Mouse (Mus musculus) intestine, embryonic 16.5 days (tissue): ENCODE results near the gene Ggcx. TPM values are rescaled to one million over a fixed set of nuclear protein-coding genes. Genes with fewer than 3 reads are reported as not detected.

ENCODE experiments used
- ATAC-seq: fragments of 200-750 bp; cut with Nextera tagmentation; 2 replicates; pipeline ENCODE4 v1.8.0; 2017; ENCODE audit warnings: moderate TSS enrichment, moderate library complexity
- H3K27ac ChIP-seq: fragments of 300-500 bp; sonication (generic); 2 replicates; pipeline ENCODE4 v1.5.1; 2014; ENCODE audit warnings: mild to moderate bottlenecking, low read length
- H3K27me3 ChIP-seq: fragments of 300-500 bp; sonication (generic); replicated peaks from 2 replicates; pipeline ENCODE4 v1.6.1; 2014; ENCODE audit warnings: low read length, control low read depth, mixed read lengths; ENCODE audit not compliant: control insufficient read depth, insufficient read depth
- H3K36me3 ChIP-seq: fragments of 300-500 bp; sonication (generic); 2 replicates; pipeline ENCODE4 v1.6.1; 2014; ENCODE audit warnings: low read length, control low read depth; ENCODE audit not compliant: control insufficient read depth, insufficient read depth
- H3K4me1 ChIP-seq: fragments of 300-500 bp; sonication (generic); 2 replicates; pipeline ENCODE4 v1.6.1; 2014; ENCODE audit warnings: low read length, control low read depth, mixed read lengths; ENCODE audit not compliant: control insufficient read depth, insufficient read depth
- H3K4me2 ChIP-seq: fragments of 300-500 bp; sonication (generic); 2 replicates; pipeline ENCODE4 v1.6.1; 2014; ENCODE audit warnings: low read depth, low read length, control low read depth
- H3K4me3 ChIP-seq: fragments of 300-500 bp; sonication (generic); 2 replicates; pipeline ENCODE4 v1.5.1; 2014; ENCODE audit warnings: mild to moderate bottlenecking, low read length
- H3K9ac ChIP-seq: fragments of 300-500 bp; sonication (generic); 2 replicates; pipeline ENCODE4 v1.6.1; 2014; ENCODE audit warnings: low read depth, low read length
- H3K9me3 ChIP-seq: fragments of 300-500 bp; sonication (generic); 2 replicates; pipeline ENCODE4 v1.6.1; 2016; ENCODE audit warnings: low read length, control low read depth; ENCODE audit not compliant: control insufficient read depth
- WGBS: fragments of 180-500 bp; shearing (Covaris S2); extraction: QIAGEN DNeasy Blood & Tissue Kit; methylation state at CpG from one replicate; pipeline ENCODE4 v1.1.7; 2014; 5-methylcytosine and 5-hydroxymethylcytosine counted together
- polyA plus RNA-seq: library from polyadenylated mRNA; unstranded; fragments of >200 nt; fragmentation: Nextera tagmentation; extraction: Ambion mirVana; gene quantifications from 2 replicates; pipeline ENCODE4 v1.2.1, GENCODE M21; 2015

Ggcx gene
- polyA plus RNA-seq, 1 experiment from 2014 or later, result 23.7 TPM

DNA sequence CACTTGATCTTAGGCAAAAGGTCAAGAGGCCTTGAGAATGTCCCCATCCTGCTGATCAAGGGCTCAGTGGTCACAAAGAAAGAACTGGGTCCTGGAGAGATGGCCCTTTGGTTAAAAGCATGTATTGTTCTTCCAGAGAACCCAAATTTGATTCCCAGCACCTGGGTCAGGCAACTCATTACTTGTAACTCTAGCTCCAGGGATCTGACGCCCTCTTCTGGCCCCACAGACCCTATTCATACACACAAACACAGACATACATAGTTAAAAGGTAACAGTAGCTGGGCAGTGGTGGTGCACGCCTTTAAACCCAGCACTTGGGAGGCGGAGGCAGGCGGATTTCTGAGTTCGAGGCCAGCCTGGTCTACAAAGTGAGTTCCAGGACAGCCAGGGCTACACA lies 21.8 kb upstream of the Ggcx start:
- no peak for ATAC-seq
- Histone ChIP-seq H3K4me1 (peaks cover 24% of the 10 kb centered on the region), H3K27me3 (no peaks in the 10 kb centered on the region), H3K9me3 (no peaks in the 10 kb centered on the region), H3K27ac (no peak overlapping the region), H3K36me3 (no peaks in the 10 kb centered on the region; the same call in 1 of the 2 replicates), H3K4me2 (no peak overlapping the region), H3K4me3 (no peak overlapping the region), H3K9ac (no peak overlapping the region)
- WGBS, result 93% methylated on average over 5 of the region's 5 CpGs

DNA sequence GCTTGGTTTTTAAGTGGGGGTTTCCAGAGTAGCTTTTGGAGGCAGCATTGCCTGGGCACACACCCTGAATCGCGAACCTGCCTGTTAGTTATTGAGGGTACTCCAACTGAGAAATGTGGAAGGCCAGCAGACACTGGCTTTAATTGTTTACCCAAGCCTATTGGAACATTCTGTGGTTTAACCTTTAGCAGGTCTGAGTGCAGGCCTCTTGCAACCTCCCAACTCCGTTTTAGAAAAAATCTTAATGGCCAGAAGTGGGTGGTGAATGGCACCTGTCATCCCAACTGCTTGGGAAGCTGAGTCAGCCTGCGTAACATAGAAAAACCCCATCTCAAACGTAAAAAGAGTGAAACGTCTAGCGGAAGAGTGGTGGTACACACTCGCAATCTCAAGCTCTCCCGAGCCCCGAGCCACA lies 17.3 kb upstream of the Ggcx start:
- Histone ChIP-seq H3K4me3 (no peak overlapping the region), H3K9ac (no peak overlapping the region), H3K9me3 (no peaks in the 10 kb centered on the region), H3K4me1 (no peaks in the 10 kb centered on the region), H3K27me3 (no peaks in the 10 kb centered on the region), H3K4me2 (no peak overlapping the region), H3K27ac (no peak overlapping the region), H3K36me3 (no peaks in the 10 kb centered on the region)
- 75% methylated on average over 10 of the region's 10 CpGs for WGBS
- ATAC-seq, result no peak

DNA sequence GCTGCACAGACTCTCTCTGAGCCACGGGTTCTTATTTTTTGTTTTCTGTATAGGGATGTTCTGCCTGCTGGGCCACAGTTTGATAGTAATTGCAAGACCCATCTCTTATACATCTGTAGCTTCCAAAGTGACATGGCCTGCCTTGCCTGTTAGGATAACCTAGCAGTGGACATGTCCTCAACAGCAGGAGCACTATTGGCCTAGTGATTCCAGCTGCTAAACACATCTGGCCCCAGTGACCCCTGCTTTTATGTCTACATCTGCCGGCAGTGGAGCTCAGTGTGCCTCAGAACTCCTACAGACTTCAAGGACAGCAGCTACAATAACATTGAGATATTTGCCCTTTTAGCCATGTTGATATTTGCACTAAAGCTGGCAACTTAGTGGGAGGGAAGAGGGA lies 14.1 kb upstream of the Ggcx start:
- Histone ChIP-seq H3K4me1 (no peaks in the 10 kb centered on the region), H3K9me3 (no peaks in the 10 kb centered on the region), H3K9ac (no peak overlapping the region), H3K4me2 (no peak overlapping the region), H3K27me3 (no peaks in the 10 kb centered on the region), H3K4me3 (no peak overlapping the region), H3K27ac (no peak overlapping the region), H3K36me3 (no peaks in the 10 kb centered on the region)
- no peak for ATAC-seq
- WGBS, result 52% methylated on average over 2 of the region's 2 CpGs

DNA sequence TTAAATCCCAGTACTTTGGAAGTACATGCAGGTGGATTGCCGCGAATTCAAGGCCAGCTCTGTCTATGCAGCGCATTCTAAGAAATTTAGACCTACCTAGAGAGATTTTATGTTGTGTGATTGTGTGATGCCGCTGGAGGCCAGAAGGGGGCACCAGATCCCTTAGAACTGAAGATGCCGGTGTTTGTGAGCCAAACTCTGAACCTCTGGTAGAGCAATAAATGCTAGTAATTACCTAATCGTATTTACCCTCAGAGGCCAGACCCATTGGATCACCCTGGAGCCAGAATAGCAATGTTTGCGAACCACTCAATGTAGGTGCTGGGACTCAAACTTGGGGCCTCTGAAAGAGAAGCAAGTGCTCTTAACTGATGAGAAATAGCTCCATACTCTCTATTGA lies 12.2 kb upstream of the Ggcx start:
- no peaks in the 10 kb centered on the region for H3K27me3 ChIP-seq
- no peak overlapping the region for H3K9ac ChIP-seq
- H3K4me3 ChIP-seq, result no peak overlapping the region
- peak; percentile 57 for ATAC-seq
- H3K36me3 ChIP-seq, result no peaks in the 10 kb centered on the region
- no peak overlapping the region for H3K27ac ChIP-seq
- WGBS, result 19% methylated on average over 7 of the region's 7 CpGs
- no peaks in the 10 kb centered on the region for H3K4me1 ChIP-seq
- no peak overlapping the region for H3K4me2 ChIP-seq
- no peaks in the 10 kb centered on the region for H3K9me3 ChIP-seq

DNA sequence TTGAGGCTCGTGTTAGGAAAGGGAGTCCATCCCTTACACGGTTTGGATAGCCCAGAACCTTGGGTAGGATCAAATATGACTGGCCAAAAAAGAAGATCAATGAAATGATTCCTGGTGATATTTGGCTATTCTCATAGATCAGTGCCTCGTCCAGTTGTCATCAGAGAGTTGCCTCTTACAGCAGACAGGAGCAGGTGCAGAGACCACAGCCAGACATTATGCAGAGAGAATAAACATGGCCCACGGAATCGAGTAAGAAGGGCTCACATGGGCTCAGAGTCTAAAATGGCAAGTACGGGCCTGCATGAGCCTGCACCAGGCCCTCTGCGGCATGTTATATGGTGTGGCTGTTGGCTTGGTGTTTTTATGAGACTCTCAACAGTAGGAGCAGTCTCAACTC lies 8.8 kb upstream of the Ggcx start:
- H3K4me1 ChIP-seq, result no peaks in the 10 kb centered on the region
- no peak overlapping the region for H3K27ac ChIP-seq
- H3K4me2 ChIP-seq, result no peak overlapping the region
- no peak for ATAC-seq
- H3K27me3 ChIP-seq, result no peaks in the 10 kb centered on the region
- WGBS, result 80% methylated on average over 7 of the region's 7 CpGs
- H3K4me3 ChIP-seq, result no peak overlapping the region
- no peaks in the 10 kb centered on the region for H3K9me3 ChIP-seq
- no peak overlapping the region for H3K9ac ChIP-seq
- H3K36me3 ChIP-seq, result no peaks in the 10 kb centered on the region

DNA sequence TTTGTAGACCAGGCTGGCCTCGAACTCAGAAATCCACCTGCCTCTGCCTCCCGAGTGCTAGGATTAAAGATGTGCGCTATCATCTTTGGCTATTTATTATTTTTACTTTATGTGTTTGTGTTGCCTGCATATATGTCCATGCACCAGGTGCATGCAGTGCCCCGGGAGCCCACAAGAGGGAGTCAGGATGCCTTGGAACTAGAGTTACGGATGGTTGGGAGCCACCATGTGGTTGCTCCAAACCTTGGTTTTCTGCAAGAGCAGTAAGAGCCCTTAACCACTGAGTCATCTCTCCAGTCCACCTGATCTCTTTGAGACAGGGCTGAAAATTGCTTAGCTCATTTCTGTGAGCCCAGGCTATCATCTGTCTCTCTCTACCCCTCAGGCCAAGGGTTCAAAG lies 7.0 kb upstream of the Ggcx start:
- no peak overlapping the region for H3K4me3 ChIP-seq
- H3K36me3 ChIP-seq, result no peaks in the 10 kb centered on the region
- ATAC-seq, result peak; percentile 72
- H3K4me1 ChIP-seq, result no peaks in the 10 kb centered on the region
- H3K27me3 ChIP-seq, result no peaks in the 10 kb centered on the region
- H3K9ac ChIP-seq, result no peak overlapping the region
- no peak overlapping the region for H3K4me2 ChIP-seq
- WGBS, result 2% methylated on average over 5 of the region's 5 CpGs
- H3K27ac ChIP-seq, result no peak overlapping the region
- no peaks in the 10 kb centered on the region for H3K9me3 ChIP-seq

DNA sequence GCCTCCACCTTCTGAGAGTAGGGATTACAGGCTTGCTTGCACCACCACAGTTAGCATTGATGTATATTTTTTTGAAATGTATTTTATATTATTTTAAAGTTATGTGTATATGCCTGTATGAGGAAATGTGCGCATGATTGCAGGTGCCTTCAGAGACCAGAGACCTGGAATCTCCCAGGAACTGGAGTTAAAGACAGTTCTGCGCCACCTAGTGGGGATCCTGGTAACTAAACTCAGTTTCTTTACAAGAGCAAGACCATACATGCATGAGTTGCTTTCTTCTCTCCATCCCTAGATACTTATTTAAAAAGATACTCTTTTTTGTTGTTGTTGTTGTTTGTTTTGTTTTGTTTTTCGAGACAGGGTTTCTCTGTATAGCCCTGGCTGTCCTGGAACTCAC lies 4.5 kb upstream of the Ggcx start:
- WGBS, result 11% methylated on average over 3 of the region's 3 CpGs
- ATAC-seq, result no peak

DNA sequence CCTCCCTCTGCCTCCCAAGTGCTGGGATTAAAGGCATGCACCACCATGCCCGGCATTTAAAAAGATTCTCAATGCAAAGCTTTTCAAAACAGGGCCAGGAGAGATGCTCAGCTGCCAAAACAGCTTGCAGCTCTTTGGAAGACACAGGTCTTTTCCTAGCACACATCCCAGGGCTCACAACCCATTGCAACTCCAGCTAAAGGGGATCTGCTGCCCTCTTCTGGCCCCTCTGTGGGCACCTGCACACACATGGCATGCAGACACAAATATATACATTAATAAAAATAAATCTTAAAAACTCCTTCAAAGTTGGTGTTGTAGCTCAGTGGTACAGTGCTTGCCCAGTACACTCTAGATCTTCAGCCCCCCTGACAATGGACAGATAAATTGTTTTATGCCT lies 4.1 kb upstream of the Ggcx start:
- H3K4me3 ChIP-seq, result no peak overlapping the region
- H3K36me3 ChIP-seq, result no peaks in the 10 kb centered on the region
- H3K4me2 ChIP-seq, result no peak overlapping the region
- ATAC-seq, result no peak
- no peaks in the 10 kb centered on the region for H3K27me3 ChIP-seq
- WGBS, result 17% methylated on average over 1 of the region's 1 CpGs
- no peaks in the 10 kb centered on the region for H3K9me3 ChIP-seq
- no peak overlapping the region for H3K27ac ChIP-seq
- H3K9ac ChIP-seq, result no peak overlapping the region
- peaks cover 5% of the 10 kb centered on the region for H3K4me1 ChIP-seq

More for the DNA sequence above, 4.5 kb upstream of the Ggcx start:
- Histone ChIP-seq H3K4me2 (no peak overlapping the region), H3K36me3 (no peaks in the 10 kb centered on the region), H3K27ac (no peak overlapping the region), H3K4me3 (no peak overlapping the region), H3K4me1 (0 out of 2 replicates have a peak, but pooled peaks cover 2% of the 10 kb centered on the region), H3K9ac (no peak overlapping the region), H3K9me3 (no peaks in the 10 kb centered on the region), H3K27me3 (no peaks in the 10 kb centered on the region)

DNA sequence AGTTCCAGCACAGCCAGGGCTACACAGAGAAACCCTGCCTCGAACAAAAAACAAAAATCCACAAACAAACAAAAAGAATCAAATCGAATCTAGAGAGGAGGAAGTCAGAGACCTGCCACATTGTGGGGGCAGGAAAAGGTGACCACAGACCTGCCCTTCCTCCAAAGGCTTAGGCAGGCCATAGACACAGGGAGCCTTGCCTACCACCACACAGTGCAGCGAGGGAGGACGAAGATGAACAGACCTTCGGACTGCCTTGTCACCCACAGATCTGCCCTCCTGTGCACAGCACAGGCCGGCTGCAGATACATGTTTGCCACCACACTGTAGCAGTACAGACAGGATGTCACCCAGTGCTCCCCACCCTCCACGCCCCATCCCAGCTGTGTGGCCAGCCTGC lies 3.6 kb upstream of the Ggcx start:
- ATAC-seq, result no peak
- no peak overlapping the region for H3K9ac ChIP-seq
- 84% methylated on average over 7 of the region's 7 CpGs for WGBS
- H3K27me3 ChIP-seq, result no peaks in the 10 kb centered on the region
- H3K36me3 ChIP-seq, result no peaks in the 10 kb centered on the region
- H3K9me3 ChIP-seq, result no peaks in the 10 kb centered on the region
- H3K4me2 ChIP-seq, result no peak overlapping the region
- H3K27ac ChIP-seq, result no peak overlapping the region
- peaks cover 9% of the 10 kb centered on the region for H3K4me1 ChIP-seq
- H3K4me3 ChIP-seq, result no peak overlapping the region

DNA sequence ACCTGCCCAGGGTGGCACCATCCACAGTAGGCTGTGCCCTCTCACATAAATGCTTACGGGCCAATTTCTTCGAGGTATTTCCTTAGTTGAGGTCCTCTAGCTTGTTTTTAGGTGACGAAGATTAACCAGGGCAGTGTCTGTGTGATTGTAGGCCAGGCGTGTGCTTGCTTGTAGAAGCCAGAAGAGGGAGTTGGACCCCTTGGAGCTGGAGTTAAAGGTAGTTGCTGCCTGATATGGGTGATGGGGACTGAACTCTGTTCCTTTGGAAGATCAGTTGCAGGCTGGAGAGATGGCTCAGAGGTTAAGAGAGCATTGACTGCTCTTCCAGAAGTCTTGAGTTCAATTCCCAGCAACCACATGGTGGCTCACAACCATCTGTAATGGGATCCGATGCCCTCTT lies 1.1 kb downstream of the Ggcx start:
- Histone ChIP-seq H3K4me2 (peak overlapping the region; percentile 69), H3K27ac (no peak overlapping the region), H3K9ac (peak overlapping the region; percentile 80), H3K4me3 (peak overlapping the region; percentile 69), H3K27me3 (no peaks in the 10 kb centered on the region), H3K4me1 (peaks cover 14% of the 10 kb centered on the region), H3K36me3 (no peaks in the 10 kb centered on the region), H3K9me3 (no peaks in the 10 kb centered on the region)
- WGBS, result 81% methylated on average over 5 of the region's 5 CpGs
- no peak for ATAC-seq
